Mouse (Mus musculus): Measurements from ENCODE around the gene Nab2. TPM values are rescaled to one million over a fixed set of nuclear protein-coding genes. Genes with fewer than 3 reads are reported as not detected.
A peak's percentile ranks its signal among the peaks of the same experiment; 100 is the strongest.

Gene Nab2
- total and polyA plus RNA-seq, 2 experiments = 8.9 to 16.6 TPM

DNA sequence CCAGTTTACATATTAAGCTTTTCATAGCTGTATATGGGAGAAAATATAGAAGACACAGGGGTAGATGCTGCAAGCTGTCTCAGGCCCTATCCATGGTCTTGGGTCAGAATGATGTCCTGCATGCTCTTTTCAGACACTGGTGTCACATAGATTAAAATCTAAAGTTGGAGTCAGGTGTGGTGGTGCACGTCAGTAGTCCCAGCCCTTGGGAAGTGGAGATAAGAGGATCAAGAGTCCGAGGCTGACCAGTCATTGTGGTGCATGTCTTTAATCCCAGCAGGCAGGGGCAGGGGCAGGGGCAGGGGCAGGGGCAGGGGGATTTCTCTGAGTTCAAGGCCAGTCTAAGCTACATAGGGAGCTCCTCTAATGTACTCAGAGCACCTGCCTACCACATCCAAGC is 22.6 kb downstream of the Nab2 start:
- peaks cover 11% of the 10 kb centered on the region; the same call in 1 of the 2 replicates for H3K79me2 ChIP-seq (ENCODE audit: control insufficient read depth, insufficient read depth, low read length)
- no peak for DNase-seq (ENCODE audit: extremely low read depth, low read depth, low spot score)
- peaks cover 23% of the 10 kb centered on the region; the same call in 1 of the 2 replicates for H3K36me3 ChIP-seq (ENCODE audit: control insufficient read depth, insufficient read depth, low read length)
- H3K9ac ChIP-seq (ENCODE audit: low read depth, low read length) = no peak overlapping the region
- no peak overlapping the region for H3K27ac ChIP-seq (replicated peaks; ENCODE audit: insufficient read depth, low read depth, low read length)
- H3K4me3 ChIP-seq (ENCODE audit: insufficient read depth, low read depth, low read length) = no peak overlapping the region
- H3K4me1 ChIP-seq (ENCODE audit: control insufficient read depth, insufficient read depth, low read length) = peaks cover 5% of the 10 kb centered on the region; the same call in 1 of the 2 replicates
- H3K27me3 ChIP-seq (ENCODE audit: control insufficient read depth, insufficient read depth, low read length) = no peaks in the 10 kb centered on the region
- no peak for TF ChIP-seq CTCF (IDR thresholded peaks at IDR 0.05; ENCODE audit: low read depth, low read length)
- no peak for TF ChIP-seq POLR2A (IDR thresholded peaks at IDR 0.05; ENCODE audit: extremely low read depth, insufficient read depth, low read length)
- WGBS = 73% methylated on average over 2 of the region's 2 CpGs

DNA sequence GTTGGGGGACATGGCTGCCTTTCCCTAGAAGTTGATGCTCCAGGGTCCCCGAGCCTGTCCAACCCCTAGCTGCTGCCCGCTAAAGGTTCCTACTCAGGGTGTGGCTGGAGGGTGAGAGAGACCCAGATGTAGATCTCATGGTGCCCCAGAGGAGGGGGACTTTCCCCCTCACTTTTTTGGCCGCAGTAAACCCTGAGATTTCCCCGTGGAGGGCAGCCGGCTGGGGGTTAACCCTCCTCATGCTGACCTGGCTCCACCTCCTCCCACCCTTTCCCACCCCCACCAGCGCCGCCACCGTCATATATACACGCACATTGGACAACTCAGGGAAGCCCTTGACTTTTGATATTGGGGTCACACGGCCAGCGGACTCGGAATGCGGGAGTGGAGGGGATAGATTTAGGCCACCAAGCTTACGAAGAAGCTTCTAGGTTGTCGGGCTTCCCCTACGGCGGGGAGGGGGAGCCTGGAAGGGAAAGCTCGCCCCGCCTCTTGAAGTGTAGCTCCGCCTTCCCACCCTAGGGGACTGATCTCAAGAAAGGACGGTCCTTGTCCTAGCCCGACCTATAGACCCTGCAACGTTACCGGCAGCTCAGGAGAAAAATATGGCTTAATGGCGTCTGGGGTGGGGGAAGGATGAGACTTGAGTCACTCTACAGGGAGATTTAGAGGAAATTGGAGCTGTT is 24.7 kb downstream of the Nab2 start:
- Histone ChIP-seq H3K9ac (ENCODE audit: low read depth, low read length) (peak overlapping the region; percentile 88), H3K27ac (replicated peaks; ENCODE audit: insufficient read depth, low read depth, low read length) (peak overlapping the region; percentile 96), H3K36me3 (ENCODE audit: control insufficient read depth, insufficient read depth, low read length) (peaks cover 10% of the 10 kb centered on the region; the same call in 1 of the 2 replicates), H3K27me3 (ENCODE audit: control insufficient read depth, insufficient read depth, low read length) (no peaks in the 10 kb centered on the region), H3K79me2 (ENCODE audit: control insufficient read depth, insufficient read depth, low read length) (peaks cover 11% of the 10 kb centered on the region; the same call in 1 of the 2 replicates), H3K4me3 (ENCODE audit: insufficient read depth, low read depth, low read length) (peak overlapping the region; percentile 85), H3K4me1 (ENCODE audit: control insufficient read depth, insufficient read depth, low read length) (peaks cover 5% of the 10 kb centered on the region; the same call in 1 of the 2 replicates)
- TF ChIP-seq CTCF (IDR thresholded peaks at IDR 0.05; ENCODE audit: low read depth, low read length) (no peak), POLR2A (IDR thresholded peaks at IDR 0.05; ENCODE audit: extremely low read depth, insufficient read depth, low read length) (peak; percentile 62; the same call in 1 of the 2 replicates)
- WGBS = under 1% methylated on average over 25 of the region's 25 CpGs
- DNase-seq (ENCODE audit: extremely low read depth, low read depth, low spot score) = peak; percentile 71

DNA sequence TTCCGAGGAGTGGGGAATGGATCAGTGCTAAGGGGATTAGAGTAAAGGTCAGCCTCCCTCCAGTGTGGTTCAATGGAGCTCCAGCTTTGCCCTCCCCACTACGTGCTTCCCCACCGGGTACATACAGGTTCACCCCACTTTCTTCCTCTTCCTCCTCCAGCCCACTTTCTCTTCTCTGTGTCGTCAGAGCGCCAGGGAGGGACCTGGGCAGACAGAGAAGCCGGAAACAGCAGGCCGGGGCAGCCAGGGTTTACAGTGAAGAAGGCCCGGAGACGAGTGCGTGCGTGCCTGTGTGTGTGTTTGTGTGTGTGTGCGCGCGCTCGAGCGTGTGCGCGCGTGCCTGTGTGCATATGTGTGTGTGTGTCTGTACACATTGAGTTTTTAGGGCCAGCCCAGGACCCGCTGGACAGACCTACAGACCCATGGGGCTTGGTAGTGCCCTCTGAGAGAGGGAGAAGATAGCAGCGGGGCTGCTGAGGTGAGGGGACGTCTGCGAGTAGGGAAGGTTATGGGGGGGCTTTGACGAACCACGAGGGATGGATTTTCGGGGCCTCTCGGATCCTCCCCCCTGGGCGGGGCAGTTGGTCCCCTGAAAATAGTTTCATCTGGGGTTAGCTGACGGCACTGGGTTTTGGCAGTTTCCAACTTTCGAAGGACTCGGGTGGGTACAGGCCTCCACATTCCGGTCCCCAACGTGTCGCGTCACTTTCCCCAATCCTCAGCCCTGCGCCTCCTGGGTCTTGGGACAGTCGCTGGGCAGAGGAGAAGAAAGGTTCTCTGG is 25.4 kb downstream of the Nab2 start, which contains the start of gene Stat6:
Stat6 (plus strand) TSS at position 215 of the 781 bp plus-strand sequence.
- TF ChIP-seq CTCF (IDR thresholded peaks at IDR 0.05; ENCODE audit: low read depth, low read length) = no peak
- peak; percentile 65 for TF ChIP-seq POLR2A (IDR thresholded peaks at IDR 0.05; ENCODE audit: extremely low read depth, insufficient read depth, low read length)
- Histone ChIP-seq H3K4me3 (ENCODE audit: insufficient read depth, low read depth, low read length) (peak within 1 kb of the TSS; percentile 85), H3K4me1 (ENCODE audit: control insufficient read depth, insufficient read depth, low read length) (peaks cover 5% of the 10 kb centered on the region; the same call in 1 of the 2 replicates), H3K79me2 (ENCODE audit: control insufficient read depth, insufficient read depth, low read length) (peaks cover 11% of the 10 kb centered on the region; the same call in 1 of the 2 replicates), H3K27ac (replicated peaks; ENCODE audit: insufficient read depth, low read depth, low read length) (peak within 1 kb of the TSS; percentile 96), H3K36me3 (ENCODE audit: control insufficient read depth, insufficient read depth, low read length) (peaks cover 3% of the 10 kb centered on the region; the same call in 1 of the 2 replicates), H3K9ac (ENCODE audit: low read depth, low read length) (peak within 1 kb of the TSS; percentile 88), H3K27me3 (ENCODE audit: control insufficient read depth, insufficient read depth, low read length) (no peaks in the 10 kb centered on the region)
- under 1% methylated on average over 37 of the region's 37 CpGs for WGBS
- peak; percentile 73 for DNase-seq (ENCODE audit: extremely low read depth, low read depth, low spot score)

DNA sequence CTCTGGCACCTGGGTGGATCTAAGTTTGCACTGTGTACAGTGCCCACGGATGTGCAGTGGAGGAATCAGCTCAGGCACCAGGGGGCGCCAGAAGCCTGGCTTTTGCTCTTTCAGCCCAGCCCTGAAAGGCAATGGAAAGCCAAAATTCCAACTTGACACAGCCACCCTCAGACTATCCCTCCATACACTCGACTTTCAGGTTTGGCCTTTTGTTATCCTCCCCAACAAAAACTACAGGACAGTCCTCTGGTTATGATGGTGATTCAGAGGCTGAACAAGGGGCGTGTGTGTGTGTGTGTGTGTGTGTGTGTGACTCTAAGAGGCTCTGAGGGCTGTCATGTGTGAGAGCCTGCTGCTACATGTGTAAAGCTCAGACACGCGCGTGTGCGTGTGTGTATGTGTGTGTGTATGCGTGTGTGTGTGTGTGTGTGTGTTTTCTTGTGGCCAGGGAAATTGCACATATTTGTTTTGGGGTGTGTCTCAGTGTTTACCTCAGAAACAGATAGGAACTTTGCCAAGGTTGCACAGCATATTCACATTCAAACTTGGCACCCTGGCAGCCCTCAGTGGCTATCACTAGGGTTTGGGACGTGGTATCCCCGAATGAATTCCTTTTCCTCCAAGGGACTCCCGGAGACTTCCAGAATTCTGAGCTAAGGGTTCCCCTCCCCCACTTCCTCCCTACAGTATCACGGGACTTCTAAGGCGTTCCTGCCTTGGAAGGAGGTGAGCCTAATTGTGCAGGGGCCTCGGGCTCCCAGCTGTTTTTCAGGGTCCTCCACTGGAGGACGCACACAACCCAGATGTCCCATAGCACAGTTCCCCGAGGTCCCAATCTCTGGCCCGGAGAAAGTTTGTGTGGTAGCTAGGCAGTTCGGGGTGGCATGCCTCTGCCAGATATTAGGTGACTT is 26.3 kb downstream of the Nab2 start:
- DNase-seq (ENCODE audit: extremely low read depth, low read depth, low spot score) = peak; percentile 86
- Histone ChIP-seq H3K4me1 (ENCODE audit: control insufficient read depth, insufficient read depth, low read length) (peaks cover 5% of the 10 kb centered on the region; the same call in 1 of the 2 replicates), H3K27me3 (ENCODE audit: control insufficient read depth, insufficient read depth, low read length) (no peaks in the 10 kb centered on the region), H3K36me3 (ENCODE audit: control insufficient read depth, insufficient read depth, low read length) (peaks cover 2% of the 10 kb centered on the region; the same call in 1 of the 2 replicates), H3K9ac (ENCODE audit: low read depth, low read length) (peak overlapping the region; percentile 88), H3K27ac (replicated peaks; ENCODE audit: insufficient read depth, low read depth, low read length) (peak overlapping the region; percentile 96), H3K79me2 (ENCODE audit: control insufficient read depth, insufficient read depth, low read length) (peaks cover 11% of the 10 kb centered on the region; the same call in 1 of the 2 replicates), H3K4me3 (ENCODE audit: insufficient read depth, low read depth, low read length) (peak overlapping the region; percentile 85)
- TF ChIP-seq CTCF (IDR thresholded peaks at IDR 0.05; ENCODE audit: low read depth, low read length) = peak; percentile 96
- TF ChIP-seq POLR2A (IDR thresholded peaks at IDR 0.05; ENCODE audit: extremely low read depth, insufficient read depth, low read length) = 0 out of 2 replicates have a peak, but pooled peaks have one; percentile 13
- under 1% methylated on average over 19 of the region's 19 CpGs for WGBS

DNA sequence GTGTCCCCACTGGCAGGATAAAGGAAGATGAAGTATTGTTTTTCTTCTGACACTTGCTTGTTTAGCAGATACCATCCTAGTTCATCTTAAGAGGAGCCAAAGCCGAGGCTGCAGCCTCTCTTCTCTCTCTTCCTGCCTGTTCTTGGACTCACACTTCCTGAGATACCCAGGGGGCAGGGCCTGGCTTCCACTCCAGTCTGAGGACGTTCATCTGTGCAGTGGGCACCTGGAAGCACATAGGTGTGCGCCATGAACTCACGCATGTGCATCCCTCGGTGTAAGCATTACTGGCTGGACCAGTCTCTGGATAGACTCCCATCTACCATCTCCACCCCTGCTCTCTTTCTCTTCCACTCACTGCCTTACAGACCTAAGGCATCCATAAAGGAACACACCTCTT is 27.9 kb downstream of the Nab2 start:
- Histone ChIP-seq H3K36me3 (ENCODE audit: control insufficient read depth, insufficient read depth, low read length) (no peaks in the 10 kb centered on the region), H3K79me2 (ENCODE audit: control insufficient read depth, insufficient read depth, low read length) (peaks cover 11% of the 10 kb centered on the region; the same call in 1 of the 2 replicates), H3K27ac (replicated peaks; ENCODE audit: insufficient read depth, low read depth, low read length) (no peak overlapping the region), H3K9ac (ENCODE audit: low read depth, low read length) (no peak overlapping the region), H3K27me3 (ENCODE audit: control insufficient read depth, insufficient read depth, low read length) (no peaks in the 10 kb centered on the region), H3K4me1 (ENCODE audit: control insufficient read depth, insufficient read depth, low read length) (peaks cover 5% of the 10 kb centered on the region; the same call in 1 of the 2 replicates), H3K4me3 (ENCODE audit: insufficient read depth, low read depth, low read length) (no peak overlapping the region)
- no peak for TF ChIP-seq POLR2A (IDR thresholded peaks at IDR 0.05; ENCODE audit: extremely low read depth, insufficient read depth, low read length)
- no peak for TF ChIP-seq CTCF (IDR thresholded peaks at IDR 0.05; ENCODE audit: low read depth, low read length)
- 78% methylated on average over 5 of the region's 5 CpGs for WGBS
- no peak for DNase-seq (ENCODE audit: extremely low read depth, low read depth, low spot score)

All from liver, adult 2 months (tissue).